Mouse (Mus musculus): Measurements from ENCODE around the gene Ccdc194. TPM values are rescaled to one million over a fixed set of nuclear protein-coding genes. Genes with fewer than 3 reads are reported as not detected.

Gene Ccdc194
- total RNA-seq (2014; rRNA removed) = 0.48 TPM in 1 of 2 replicates, not detected in the other
- 0.08 and 0.16 TPM in 2 replicates for polyA plus RNA-seq (2015; fragmentation: Nextera tagmentation; extraction: Ambion mirVana)

GRCm38 (mm10) chr8:71525226-71526050 is at the start of gene Ccdc194:
TSS of gene Ccdc194 (minus strand) at chr8:71525711.
- Histone ChIP-seq H3K4me2 (ENCODE audit: low read depth) (no peak within 1 kb of the TSS), H3K27me3 (ENCODE audit: insufficient read depth, low read length) (peaks cover 27% of the 10 kb centered on the region), H3K36me3 (ENCODE audit: insufficient read depth) (no peaks in the 10 kb centered on the region), H3K4me3 (ENCODE audit: low read depth, low read length) (no peak within 1 kb of the TSS), H3K9me3 (ENCODE audit: low read length) (no peaks in the 10 kb centered on the region), H3K27ac (ENCODE audit: low read depth, low read length) (no peak within 1 kb of the TSS), H3K9ac (no peak within 1 kb of the TSS), H3K4me1 (ENCODE audit: insufficient read depth) (no peaks in the 10 kb centered on the region)
- ATAC-seq = no peak
- no peak for TF ChIP-seq CTCF (IDR thresholded peaks at IDR 0.05; ENCODE audit: low read depth)
- no peak for DNase-seq
- WGBS = 9% methylated on average over 46 of the region's 46 CpGs

DNA sequence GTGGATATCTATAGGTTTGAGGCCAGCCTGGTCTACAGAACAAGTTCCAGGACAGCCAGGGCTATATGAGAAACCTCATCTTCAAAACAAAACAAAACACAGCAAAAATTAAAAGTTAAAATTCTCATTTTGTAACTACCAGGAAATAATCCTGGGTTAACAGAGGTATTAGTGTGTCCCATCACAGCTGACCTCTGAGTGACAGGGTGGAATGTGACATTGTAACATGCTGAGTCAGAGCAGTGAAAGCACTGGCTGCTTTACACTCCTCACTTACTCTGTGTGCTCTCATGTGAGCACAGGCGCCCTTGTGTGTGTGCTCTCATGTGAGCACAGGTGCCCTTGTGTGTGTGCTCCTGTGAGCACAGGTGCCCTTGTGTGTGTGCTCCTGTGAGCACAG is 49.5 kb upstream of the Ccdc194 start:
- no peak overlapping the region for H3K4me2 ChIP-seq (ENCODE audit: low read depth)
- H3K4me3 ChIP-seq (ENCODE audit: low read depth, low read length) = no peak overlapping the region
- no peaks in the 10 kb centered on the region; the same call in 1 of the 2 replicates for H3K36me3 ChIP-seq (ENCODE audit: insufficient read depth)
- H3K9ac ChIP-seq = no peak overlapping the region
- H3K27ac ChIP-seq (ENCODE audit: low read depth, low read length) = no peak overlapping the region
- no peaks in the 10 kb centered on the region for H3K9me3 ChIP-seq (ENCODE audit: low read length)
- no peaks in the 10 kb centered on the region for H3K27me3 ChIP-seq (ENCODE audit: insufficient read depth, low read length)
- no peak for ATAC-seq
- H3K4me1 ChIP-seq (ENCODE audit: insufficient read depth) = no peaks in the 10 kb centered on the region
- WGBS = 77% methylated on average over 1 of the region's 1 CpGs
- TF ChIP-seq CTCF (IDR thresholded peaks at IDR 0.05; ENCODE audit: low read depth) = no peak
- DNase-seq = no peak

- Histone ChIP-seq H3K9ac (no peak overlapping the region), H3K9me3 (ENCODE audit: low read length) (no peaks in the 10 kb centered on the region), H3K4me1 (ENCODE audit: insufficient read depth) (no peaks in the 10 kb centered on the region), H3K4me2 (ENCODE audit: low read depth) (no peak overlapping the region), H3K4me3 (ENCODE audit: low read depth, low read length) (no peak overlapping the region), H3K36me3 (ENCODE audit: insufficient read depth) (no peaks in the 10 kb centered on the region; the same call in 1 of the 2 replicates), H3K27ac (ENCODE audit: low read depth, low read length) (no peak overlapping the region), H3K27me3 (ENCODE audit: insufficient read depth, low read length) (no peaks in the 10 kb centered on the region)
- ATAC-seq (no peak), DNase-seq (no peak)
- no peak for TF ChIP-seq CTCF (IDR thresholded peaks at IDR 0.05; ENCODE audit: low read depth)
- 68% methylated on average over 7 of the region's 7 CpGs for WGBS
Measured at GRCm38 (mm10) chr8:71574426-71574825, 48.9 kb upstream of the Ccdc194 start.

DNA sequence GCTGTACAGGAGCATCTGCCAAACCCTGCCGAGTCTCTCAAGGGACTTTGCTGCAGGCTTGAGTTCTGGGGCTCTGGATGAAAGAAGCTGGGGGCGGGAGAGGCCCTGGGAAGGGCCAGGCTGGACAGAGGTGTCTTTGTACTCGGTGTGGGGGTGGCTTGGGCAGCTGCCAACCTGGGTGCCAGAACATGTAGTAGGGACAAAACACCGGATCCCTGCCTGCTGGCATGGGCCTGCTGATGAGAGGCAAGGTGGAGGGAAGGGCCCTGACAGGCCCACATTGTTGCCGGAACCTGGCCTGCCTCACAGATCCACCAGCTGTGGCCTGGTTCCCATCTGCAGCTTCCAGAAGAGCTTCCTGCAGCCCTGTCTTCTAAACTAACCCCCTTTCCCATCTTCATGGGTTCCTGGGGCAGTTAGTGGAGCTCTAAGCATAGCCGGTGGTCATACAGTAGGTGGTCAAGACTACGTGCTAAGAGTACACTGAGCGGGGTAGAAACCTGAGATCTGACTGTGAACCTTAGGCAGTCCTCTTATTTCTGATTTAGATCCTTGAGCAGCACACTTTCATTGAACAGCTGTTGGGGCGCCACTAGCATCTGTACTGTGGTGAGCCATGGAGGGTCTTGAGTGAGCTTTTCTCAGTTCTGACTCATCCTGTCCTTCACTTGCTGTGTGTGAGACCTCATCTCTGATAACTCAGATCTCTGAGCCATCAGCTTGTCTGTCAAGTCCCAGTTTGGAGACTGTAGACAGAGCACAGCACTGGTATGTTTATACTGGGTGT is 47.5 kb upstream of the Ccdc194 start:
- TF ChIP-seq CTCF (IDR thresholded peaks at IDR 0.05; ENCODE audit: low read depth) = no peak
- WGBS = 38% methylated on average over 9 of the region's 9 CpGs

DNA sequence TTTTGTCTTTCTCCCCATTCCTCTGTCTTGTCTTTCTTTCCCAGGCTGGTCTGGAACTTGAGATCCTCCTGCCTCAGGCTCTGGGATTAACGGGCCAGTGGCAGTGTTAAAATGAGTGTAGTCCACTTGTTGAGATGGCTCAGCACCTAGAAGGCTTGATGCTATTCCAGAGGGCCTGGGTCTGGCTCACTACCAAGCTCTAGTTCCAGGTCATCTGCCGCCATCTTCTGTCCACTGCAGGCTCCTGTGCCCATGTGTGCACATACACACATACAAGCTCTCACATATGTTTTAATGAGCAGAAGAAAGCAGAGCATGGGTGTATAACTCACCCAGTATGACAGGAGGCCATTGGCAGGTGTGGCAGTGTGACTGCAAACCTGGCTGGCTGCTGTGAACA is 46.6 kb upstream of the Ccdc194 start:
- Histone ChIP-seq H3K9ac (no peak overlapping the region), H3K36me3 (ENCODE audit: insufficient read depth) (no peaks in the 10 kb centered on the region; the same call in 1 of the 2 replicates), H3K9me3 (ENCODE audit: low read length) (no peaks in the 10 kb centered on the region), H3K4me3 (ENCODE audit: low read depth, low read length) (no peak overlapping the region), H3K4me2 (ENCODE audit: low read depth) (peak overlapping the region; percentile 75; the same call in 1 of the 2 replicates), H3K27me3 (ENCODE audit: insufficient read depth, low read length) (no peaks in the 10 kb centered on the region), H3K4me1 (ENCODE audit: insufficient read depth) (peaks cover 7% of the 10 kb centered on the region; the same call in 1 of the 2 replicates), H3K27ac (ENCODE audit: low read depth, low read length) (peak overlapping the region; percentile 66; the same call in 1 of the 2 replicates)
- TF ChIP-seq CTCF (IDR thresholded peaks at IDR 0.05; ENCODE audit: low read depth) = no peak
- no peak for DNase-seq
- ATAC-seq = no peak
- 65% methylated on average over 2 of the region's 2 CpGs for WGBS

More for the DNA sequence above, 47.5 kb upstream of the Ccdc194 start:
- ATAC-seq (peak; percentile 1; the same call in 1 of the 2 replicates), DNase-seq (peak; percentile 77)
- Histone ChIP-seq H3K4me2 (ENCODE audit: low read depth) (peak overlapping the region; percentile 25; the same call in 1 of the 2 replicates), H3K4me1 (ENCODE audit: insufficient read depth) (peaks cover 7% of the 10 kb centered on the region; the same call in 1 of the 2 replicates), H3K9me3 (ENCODE audit: low read length) (no peaks in the 10 kb centered on the region), H3K27ac (ENCODE audit: low read depth, low read length) (peak overlapping the region; percentile 66), H3K4me3 (ENCODE audit: low read depth, low read length) (no peak overlapping the region; the same call in 1 of the 2 replicates), H3K27me3 (ENCODE audit: insufficient read depth, low read length) (no peaks in the 10 kb centered on the region), H3K36me3 (ENCODE audit: insufficient read depth) (no peaks in the 10 kb centered on the region; the same call in 1 of the 2 replicates), H3K9ac (no peak overlapping the region)

- ATAC-seq (peak; percentile 87), DNase-seq (peak; percentile 96)
- peak overlapping the region; percentile 75 for H3K4me2 ChIP-seq (ENCODE audit: low read depth)
- H3K4me3 ChIP-seq (ENCODE audit: low read depth, low read length) = peak overlapping the region; percentile 73
- WGBS = under 1% methylated on average over 41 of the region's 41 CpGs
- H3K9me3 ChIP-seq (ENCODE audit: low read length) = no peaks in the 10 kb centered on the region
- H3K9ac ChIP-seq = peak overlapping the region; percentile 71
- peaks cover 7% of the 10 kb centered on the region; the same call in 1 of the 2 replicates for H3K4me1 ChIP-seq (ENCODE audit: insufficient read depth)
- no peaks in the 10 kb centered on the region; the same call in 1 of the 2 replicates for H3K36me3 ChIP-seq (ENCODE audit: insufficient read depth)
- no peaks in the 10 kb centered on the region for H3K27me3 ChIP-seq (ENCODE audit: insufficient read depth, low read length)
- H3K27ac ChIP-seq (ENCODE audit: low read depth, low read length) = peak overlapping the region; percentile 87
- TF ChIP-seq CTCF (IDR thresholded peaks at IDR 0.05; ENCODE audit: low read depth) = no peak; the same call in 1 of the 2 replicates
Measured at GRCm38 (mm10) chr8:71570291-71570954, 44.9 kb upstream of the Ccdc194 start.

All from forebrain, postnatal 0 days (tissue).